Mouse (Mus musculus): ENCODE measurements around the gene Spata17.

- no peak for TF ChIP-seq POLR2A (IDR thresholded peaks at IDR 0.05; ENCODE audit: low read depth, low read length)
- no peak for TF ChIP-seq CTCF (conservative IDR thresholded peaks at IDR 0.05 in 1 of 2, IDR thresholded peaks at IDR 0.05 in 1 of 2; ENCODE audit: low read depth in 2 of 2, low read length in 2 of 2)
- no peak for TF ChIP-seq TBP (conservative IDR thresholded peaks at IDR 0.05; ENCODE audit: low read depth, low read length)
- TF ChIP-seq MAZ (IDR thresholded peaks at IDR 0.05; ENCODE audit: low read depth, low read length), result no peak
- no peak for TF ChIP-seq E2F4 (IDR thresholded peaks at IDR 0.05; ENCODE audit: insufficient replicate concordance, low read depth, low read length)
- TF ChIP-seq RCOR1 (conservative IDR thresholded peaks at IDR 0.05; ENCODE audit: low read depth, low read length), result no peak
- TF ChIP-seq GABPA (IDR thresholded peaks at IDR 0.05; ENCODE audit: insufficient replicate concordance, low read depth, low read length), result no peak
Measured at GRCm38 (mm10) chr1:187077043-187077334, 138.3 kb downstream of the Spata17 start.

All from CH12.LX (cell line).